Mouse (Mus musculus) CH12.LX (cell line): ENCODE results near the gene I830077J02Rik. TPM values are rescaled to one million over a fixed set of nuclear protein-coding genes. Genes with fewer than 3 reads are reported as not detected.

Source experiments
- DNase-seq: peaks from one replicate; pipeline ENCODE4 v3.0.0-alpha.2; 2013; ENCODE audit errors: extremely low read depth
- H3K27ac ChIP-seq: 2 replicates; pipeline ENCODE4 v1.5.1; 2012; ENCODE audit warnings: low read depth, mild to moderate bottlenecking, control low read depth, moderate library complexity; ENCODE audit not compliant: insufficient read depth
- H3K27me3 ChIP-seq: replicated peaks from 2 replicates; pipeline ENCODE3; 2012; ENCODE audit warnings: inconsistent platforms
- H3K36me3 ChIP-seq, 2 experiments: replicated peaks in 1 of 2; 2 replicates each; pipeline versions ENCODE3 to v1.6.1; 2012; ENCODE audit warnings: inconsistent platforms in 1 of 2, low read length in 1 of 2, mild to moderate bottlenecking in 1 of 2, mixed read lengths in 1 of 2, moderate library complexity in 1 of 2; ENCODE audit not compliant: control insufficient read depth in 1 of 2, insufficient read depth in 1 of 2
- H3K4me1 ChIP-seq, 2 experiments: 2 replicates each; pipeline ENCODE4 v1.6.1; 2012; ENCODE audit warnings: inconsistent platforms in 1 of 2, moderate library complexity in 1 of 2; ENCODE audit not compliant: insufficient read depth in 2 of 2, control insufficient read depth in 1 of 2
- H3K4me2 ChIP-seq: 2 replicates; pipeline ENCODE4 v1.6.1; 2012; ENCODE audit warnings: low read depth, mild to moderate bottlenecking, control low read depth; ENCODE audit not compliant: poor library complexity, insufficient read depth, severe bottlenecking
- H3K4me3 ChIP-seq, 3 experiments: fragments of 150-350 bp in 1 of 3; sonication (generic) in 1 of 3; replicated peaks in 1 of 3; 2 replicates each; pipeline versions ENCODE3 to v1.5.1; 2011 to 2012; ENCODE audit warnings: low read depth in 2 of 3, low read length in 2 of 3, mild to moderate bottlenecking in 2 of 3, moderate library complexity in 2 of 3, control low read depth in 1 of 3, improper control_type of control experiment in 1 of 3, inconsistent platforms in 1 of 3, mixed read lengths in 1 of 3; ENCODE audit not compliant: poor library complexity in 1 of 3
- H3K79me2 ChIP-seq: replicated peaks from 2 replicates; pipeline ENCODE4 v1.6.1; 2012; ENCODE audit warnings: mild to moderate bottlenecking, moderate library complexity; ENCODE audit not compliant: control insufficient read depth, poor library complexity, insufficient read depth, severe bottlenecking; ENCODE audit errors: extremely low read depth
- H3K9ac ChIP-seq: 2 replicates; pipeline ENCODE4 v1.6.1; 2012; ENCODE audit warnings: low read depth, mild to moderate bottlenecking, control low read depth, moderate library complexity; ENCODE audit not compliant: insufficient read depth
- H3K9me3 ChIP-seq: replicated peaks from 2 replicates; pipeline ENCODE3; 2012; ENCODE audit warnings: low read length, inconsistent platforms, mixed read lengths
- BHLHE40 ChIP-seq: IDR thresholded peaks from 2 replicates; pipeline ENCODE4 v1.6.1; 2011; ENCODE audit warnings: mild to moderate bottlenecking, low read depth, low read length, improper control_type of control experiment
- CHD2 ChIP-seq: IDR thresholded peaks from 2 replicates; pipeline ENCODE4 v1.6.1; 2011; ENCODE audit warnings: low read length, improper control_type of control experiment
- E2F4 ChIP-seq: IDR thresholded peaks from 2 replicates; pipeline ENCODE4 v1.6.1; 2011; ENCODE audit warnings: low read depth, low read length, improper control_type of control experiment; ENCODE audit not compliant: insufficient replicate concordance
- ELF1 ChIP-seq: IDR thresholded peaks from 2 replicates; pipeline ENCODE4 v1.6.1; 2014; ENCODE audit warnings: low read depth, mild to moderate bottlenecking, inconsistent platforms, low read length, improper control_type of control experiment
- EP300 ChIP-seq: IDR thresholded peaks from 2 replicates; pipeline ENCODE4 v1.6.1; 2011; ENCODE audit warnings: low read length, improper control_type of control experiment
- ETS1 ChIP-seq: conservative IDR thresholded peaks from 2 replicates; pipeline ENCODE4 v1.6.1; 2012; ENCODE audit warnings: low read depth, mild to moderate bottlenecking, inconsistent platforms, low read length, improper control_type of control experiment, moderate library complexity
- IRF4 ChIP-seq: IDR thresholded peaks from 2 replicates; pipeline ENCODE4 v1.6.1; 2014; ENCODE audit warnings: low read depth, mild to moderate bottlenecking, inconsistent platforms, low read length, improper control_type of control experiment
- JUND ChIP-seq: conservative IDR thresholded peaks from 2 replicates; pipeline ENCODE4 v1.6.1; 2011; ENCODE audit warnings: low read depth, low read length, improper control_type of control experiment
- MAFK ChIP-seq: IDR thresholded peaks from 2 replicates; pipeline ENCODE4 v1.6.1; 2011; ENCODE audit warnings: low read length, improper control_type of control experiment; ENCODE audit not compliant: insufficient replicate concordance
- MAZ ChIP-seq: IDR thresholded peaks from 2 replicates; pipeline ENCODE4 v1.6.1; 2012; ENCODE audit warnings: low read depth, mild to moderate bottlenecking, inconsistent platforms, low read length, improper control_type of control experiment, moderate library complexity
- MEF2A ChIP-seq: IDR thresholded peaks from 2 replicates; pipeline ENCODE4 v1.6.1; 2014; ENCODE audit warnings: low read depth, mild to moderate bottlenecking, inconsistent platforms, low read length, improper control_type of control experiment, borderline replicate concordance
- NELFE ChIP-seq: IDR thresholded peaks from 2 replicates; pipeline ENCODE4 v1.6.1; 2011; ENCODE audit warnings: low read depth, low read length, improper control_type of control experiment
- NRF1 ChIP-seq: IDR thresholded peaks from 2 replicates; pipeline ENCODE4 v1.6.1; 2014; ENCODE audit warnings: low read depth, mild to moderate bottlenecking, inconsistent platforms, low read length, improper control_type of control experiment, moderate library complexity
- PAX5 ChIP-seq: IDR thresholded peaks from 2 replicates; pipeline ENCODE4 v1.6.1; 2012; ENCODE audit warnings: low read length, inconsistent platforms, mixed read lengths
- POLR2A ChIP-seq: IDR thresholded peaks from 2 replicates; pipeline ENCODE4 v1.6.1; 2011; ENCODE audit warnings: low read depth, mild to moderate bottlenecking, improper control_type of control experiment, low read length
- POLR2AphosphoS2 ChIP-seq: IDR thresholded peaks from 2 replicates; pipeline ENCODE4 v1.6.1; 2011; ENCODE audit warnings: low read depth, low read length, improper control_type of control experiment
- RAD21 ChIP-seq: IDR thresholded peaks from 2 replicates; pipeline ENCODE4 v1.6.1; 2011; ENCODE audit warnings: low read depth, mild to moderate bottlenecking, low read length, improper control_type of control experiment, moderate library complexity
- RCOR1 ChIP-seq: conservative IDR thresholded peaks from 2 replicates; pipeline ENCODE4 v1.6.1; 2012; ENCODE audit warnings: low read depth, mild to moderate bottlenecking, inconsistent platforms, low read length, improper control_type of control experiment
- SIN3A ChIP-seq: IDR thresholded peaks from 2 replicates; pipeline ENCODE4 v1.6.1; 2012; ENCODE audit warnings: low read length, improper control_type of control experiment, inconsistent platforms
- SMC3 ChIP-seq: IDR thresholded peaks from 2 replicates; pipeline ENCODE4 v1.6.1; 2011; ENCODE audit warnings: low read depth, low read length, improper control_type of control experiment
- TBP ChIP-seq: conservative IDR thresholded peaks from 2 replicates; pipeline ENCODE4 v1.6.1; 2011; ENCODE audit warnings: low read depth, low read length, improper control_type of control experiment
- TCF12 ChIP-seq: IDR thresholded peaks from 2 replicates; pipeline ENCODE4 v1.6.1; 2014; ENCODE audit warnings: low read depth, mild to moderate bottlenecking, inconsistent platforms, low read length, improper control_type of control experiment
- USF2 ChIP-seq: conservative IDR thresholded peaks from 2 replicates; pipeline ENCODE4 v1.6.1; 2011; ENCODE audit warnings: low read depth, low read length, improper control_type of control experiment
- ZMIZ1 ChIP-seq: IDR thresholded peaks from 2 replicates; pipeline ENCODE4 v1.6.1; 2012; ENCODE audit warnings: low read depth, mild to moderate bottlenecking, inconsistent platforms, low read length, improper control_type of control experiment
- dilution Hi-C: fragments of 300-500 bp; cut with MboI; formaldehyde crosslinking; loops from 2 replicates; pipeline ENCODE4 v1.14.3; 2020; ENCODE audit warnings: low sequenced_read_pairs; ENCODE audit not compliant: extremely low pct_unique_long_range_greater_than_20kb, extremely low pct_ligation_motif_present
- in situ Hi-C: fragments of 300-500 bp; cut with MboI; formaldehyde crosslinking; loops from 3 replicates; pipeline ENCODE4 v1.14.3; 2019; ENCODE audit warnings: low sequenced_read_pairs, low pct_ligation_motif_present, low pct_unique_long_range_greater_than_20kb, mixed read lengths
- polyA plus RNA-seq: library from polyadenylated mRNA; unstranded; fragments of >175 nt; gene quantifications from 2 replicates; pipeline ENCODE4 v1.2.1, GENCODE M21; 2012; ENCODE audit warnings: low read depth; ENCODE audit not compliant: insufficient read length
- total RNA-seq, 2 experiments: library from RNA; depleted of rRNA; stranded (reverse); fragments of 300-350 nt in 1 of 2; fragments of >200 nt in 1 of 2; gene quantifications; 2 replicates each; pipeline ENCODE4 v1.2.3; 2012 to 2014

I830077J02Rik gene
- total and polyA plus RNA-seq, 3 experiments, result 1.3 to 10.2 (median 2.9) TPM

- H3K4me2 ChIP-seq, result peak overlapping the region; percentile 97
Observed at GRCm38 (mm10) chr3:105910519-105911190, 21.8 kb downstream of the I830077J02Rik start.

GRCm38 (mm10) chr3:105908976-105909375 lies 23.5 kb downstream of the I830077J02Rik start:
- Histone ChIP-seq H3K79me2 (no peaks in the 10 kb centered on the region), H3K4me1 (peaks cover 18 to 63% of the 10 kb centered on the region in 2 experiments), H3K36me3 (peaks cover 0 to 2% of the 10 kb centered on the region in 2 experiments), H3K9me3 (no peaks in the 10 kb centered on the region), H3K27me3 (no peaks in the 10 kb centered on the region), H3K9ac (no peak overlapping the region), H3K4me3 (no peak overlapping the region), H3K4me2 (no peak overlapping the region), H3K27ac (no peak overlapping the region)
- dilution Hi-C loops, result loop anchor here (25.0 kb wide), 1 partner anchor 222 kb away; the partner anchor contains the start of gene Ddx20
- DNase-seq, result no peak
- TF ChIP-seq JUND (no peak), ELF1 (no peak), RCOR1 (no peak), USF2 (no peak), POLR2AphosphoS2 (no peak), MAZ (no peak), ZMIZ1 (no peak), MEF2A (no peak), IRF4 (no peak), NELFE (no peak), SIN3A (no peak), RAD21 (no peak)
- in situ Hi-C loops, result no loop called here

More at GRCm38 (mm10) chr3:105910519-105911190, 21.8 kb downstream of the I830077J02Rik start:
- H3K79me2 ChIP-seq, result no peaks in the 10 kb centered on the region
- H3K4me1 ChIP-seq, result peaks cover 16 to 65% of the 10 kb centered on the region in 2 experiments
- no peaks in the 10 kb centered on the region for H3K9me3 ChIP-seq
- in situ Hi-C loops, result no loop called here
- peak overlapping the region; percentile 29 to 44 (median 40) for H3K4me3 ChIP-seq
- DNase-seq, result peak; percentile 88
- dilution Hi-C loops, result loop anchor here (25.0 kb wide), 1 partner anchor 223 kb away; the partner anchor contains the start of gene Ddx20
- H3K27ac ChIP-seq, result peak overlapping the region; percentile 93
- H3K9ac ChIP-seq, result peak overlapping the region; percentile 90
- H3K36me3 ChIP-seq, result peaks cover 0 to 2% of the 10 kb centered on the region in 2 experiments
- H3K27me3 ChIP-seq, result no peaks in the 10 kb centered on the region
- TF ChIP-seq POLR2A (peak; percentile 70), EP300 (peak; percentile 62; the same call in 1 of the 2 replicates), TBP (peak; percentile 14; the same call in 1 of the 2 replicates), SMC3 (no peak), TCF12 (peak; percentile 63; the same call in 1 of the 2 replicates), E2F4 (no peak), JUND (peak; percentile 42; the same call in 1 of the 2 replicates), IRF4 (peak; percentile 86), SIN3A (peak; percentile 38), ZMIZ1 (0 out of 2 replicates have a peak, but pooled peaks have one; percentile 10), NELFE (peak; percentile 65), MAZ (peak; percentile 41; the same call in 1 of the 2 replicates), ETS1 (peak; percentile 67), MAFK (no peak), BHLHE40 (peak; percentile 55; the same call in 1 of the 2 replicates), ELF1 (peak; percentile 85), NRF1 (no peak; the same call in 1 of the 2 replicates), MEF2A (peak; percentile 78; the same call in 1 of the 2 replicates), PAX5 (no peak), CHD2 (peak; percentile 72; the same call in 1 of the 2 replicates)
